Mouse (Mus musculus): Measurements from ENCODE around the gene Rgmb. TPM values are rescaled to one million over a fixed set of nuclear protein-coding genes. Genes with fewer than 3 reads are reported as not detected.
A peak's percentile ranks its signal among the peaks of the same experiment; 100 is the strongest.

Gene Rgmb
- total RNA-seq, 2 experiments from 2014 or later = 74.0 to 79.9 TPM

DNA sequence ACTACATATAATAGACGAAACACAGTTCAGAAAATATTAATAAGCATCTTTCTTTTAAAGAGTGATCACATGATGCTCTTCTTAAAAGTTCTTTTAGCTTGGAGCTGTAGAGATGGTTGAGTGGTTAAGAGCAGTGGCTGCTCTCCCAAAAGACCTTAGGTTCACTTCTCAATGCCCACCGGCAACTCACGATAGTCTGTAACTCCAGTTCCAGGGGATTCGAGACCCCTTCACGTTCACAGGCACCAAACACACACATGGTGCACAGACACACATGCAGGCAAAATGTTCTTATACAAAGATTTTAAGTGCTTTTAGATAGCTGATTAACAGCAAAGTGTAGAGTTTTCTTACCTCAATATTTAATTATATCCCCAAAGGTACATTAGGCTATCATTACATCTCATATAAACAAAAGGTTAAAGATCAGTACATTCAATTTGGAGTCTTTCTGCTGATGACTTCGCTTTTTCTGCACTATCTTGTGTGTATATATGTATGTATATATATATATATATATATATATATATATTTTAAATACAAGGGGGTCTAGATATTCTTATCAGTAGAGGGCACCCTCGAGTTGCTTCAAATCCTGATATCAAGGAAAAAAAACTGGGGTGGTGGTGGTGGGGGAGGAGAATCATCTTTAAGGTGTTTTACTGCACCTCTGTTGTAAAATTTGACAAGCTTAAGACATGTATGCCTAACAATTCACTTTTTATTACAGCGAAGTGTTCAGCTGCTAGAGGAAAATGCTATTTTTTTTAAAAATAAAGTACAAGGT lies 2.5 kb downstream of the Rgmb start:
- peak overlapping the region; percentile 66; the same call in 1 of the 2 replicates for H3K4me3 ChIP-seq
- H3K27ac ChIP-seq = peak overlapping the region; percentile 87
- peak; percentile 71 for TF ChIP-seq CTCF (conservative IDR thresholded peaks at IDR 0.05)
- DNase-seq (ENCODE audit: low spot score in 2 of 2) = no peak

DNA sequence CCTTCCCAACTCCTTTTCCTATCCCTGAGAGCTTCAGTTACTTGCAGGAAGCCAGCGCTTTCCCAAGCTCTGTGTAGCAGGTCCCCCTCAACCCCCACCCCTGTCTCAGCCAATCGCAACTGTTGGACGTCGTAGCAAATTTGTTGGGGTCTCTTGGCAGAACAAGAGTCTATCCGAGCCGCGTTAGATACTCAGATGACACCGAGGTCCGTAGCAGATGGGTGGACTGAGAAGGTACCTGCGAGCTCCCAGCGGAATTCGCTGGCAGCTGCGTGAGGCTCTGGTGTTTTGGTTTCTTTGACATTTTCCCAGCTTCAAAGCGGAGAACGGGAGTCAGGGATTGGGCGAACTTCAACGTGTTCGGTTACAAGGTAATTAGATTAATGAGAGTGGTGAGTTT lies 3.9 kb downstream of the Rgmb start:
- H3K27ac ChIP-seq = peak overlapping the region; percentile 84
- TF ChIP-seq CTCF (conservative IDR thresholded peaks at IDR 0.05) = no peak
- peak overlapping the region; percentile 97 for H3K4me3 ChIP-seq
- no peak for DNase-seq (ENCODE audit: low spot score in 2 of 2)

DNA sequence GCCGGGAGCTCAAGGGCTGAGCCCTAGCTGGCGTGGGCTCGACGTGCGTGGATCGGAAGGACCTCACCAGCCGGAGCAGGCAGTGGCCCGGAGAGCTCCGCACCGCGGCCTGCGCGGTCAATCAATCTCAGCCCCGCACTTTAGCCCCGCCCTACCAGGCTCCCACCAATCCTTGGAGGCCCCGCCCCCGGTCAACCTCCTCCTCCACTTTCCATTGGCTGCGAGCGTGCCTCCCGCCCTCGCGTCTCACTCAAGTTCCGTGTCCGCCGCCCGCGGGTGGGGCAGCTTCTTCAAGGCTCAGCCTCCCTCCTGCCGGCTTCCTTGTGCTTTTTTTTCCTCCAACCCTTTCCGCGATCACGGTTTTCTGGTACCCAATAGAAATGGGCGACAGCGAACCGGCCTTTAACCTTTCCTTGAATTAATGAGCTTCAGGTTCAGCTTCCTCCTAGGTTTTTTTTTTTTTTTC lies 4.4 kb downstream of the Rgmb start:
- Histone ChIP-seq H3K27ac (peak overlapping the region; percentile 94), H3K4me3 (peak overlapping the region; percentile 97)
- DNase-seq (ENCODE audit: low spot score in 2 of 2) = peak; percentile 99
- 0 out of 2 replicates have a peak, but pooled peaks have one; percentile 18 for TF ChIP-seq CTCF (conservative IDR thresholded peaks at IDR 0.05)

DNA sequence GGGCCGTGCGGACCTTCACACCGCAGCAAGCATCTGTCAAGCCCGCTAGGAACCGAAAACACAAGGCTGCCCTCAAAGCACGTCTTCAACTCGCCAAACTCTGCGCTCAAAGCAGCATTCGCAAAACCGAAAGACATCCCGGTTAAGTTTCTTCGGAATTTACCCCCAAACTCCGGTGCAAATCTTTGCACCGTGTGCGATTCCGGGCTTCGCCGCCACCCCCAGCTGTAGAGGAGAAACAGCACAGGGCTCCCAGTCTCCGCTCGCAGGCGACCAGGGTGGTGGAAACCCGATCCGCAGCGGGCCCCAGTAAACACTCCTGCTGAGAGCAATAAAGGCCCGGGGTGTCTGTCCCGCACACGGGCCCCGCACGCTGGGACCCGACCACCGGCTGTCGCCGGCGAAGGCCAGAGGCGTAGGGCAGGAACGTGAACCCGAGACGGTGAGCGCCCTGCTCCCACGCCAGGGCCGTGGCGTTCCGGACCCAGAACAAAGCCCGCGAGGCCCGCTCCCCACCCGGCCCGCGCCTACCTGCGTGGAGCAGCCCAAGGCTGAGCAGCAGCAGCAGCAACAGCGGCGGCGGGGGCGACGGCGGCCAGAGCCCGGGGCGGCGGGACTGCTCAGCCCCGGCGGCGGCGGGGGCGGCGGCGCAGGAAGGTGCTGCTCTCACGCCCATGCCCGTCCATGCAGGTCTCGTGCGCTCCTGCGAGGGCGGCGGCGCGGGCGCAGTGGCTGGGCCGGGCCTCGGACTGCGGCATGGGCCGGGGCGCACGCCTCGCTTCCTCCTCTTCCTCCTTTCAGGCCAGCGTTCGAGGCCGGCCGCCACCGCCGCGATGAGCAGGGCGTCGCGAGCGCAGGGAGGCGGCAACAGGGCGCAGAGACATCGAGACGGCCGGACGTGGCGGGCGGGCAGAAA lies 5.1 kb downstream of the Rgmb start:
- H3K4me3 ChIP-seq = peak overlapping the region; percentile 97
- H3K27ac ChIP-seq = peak overlapping the region; percentile 94
- DNase-seq (ENCODE audit: low spot score in 2 of 2) = peak in 1 of 2 experiments; percentile 51
- peak; percentile 37 for TF ChIP-seq CTCF (conservative IDR thresholded peaks at IDR 0.05)

DNA sequence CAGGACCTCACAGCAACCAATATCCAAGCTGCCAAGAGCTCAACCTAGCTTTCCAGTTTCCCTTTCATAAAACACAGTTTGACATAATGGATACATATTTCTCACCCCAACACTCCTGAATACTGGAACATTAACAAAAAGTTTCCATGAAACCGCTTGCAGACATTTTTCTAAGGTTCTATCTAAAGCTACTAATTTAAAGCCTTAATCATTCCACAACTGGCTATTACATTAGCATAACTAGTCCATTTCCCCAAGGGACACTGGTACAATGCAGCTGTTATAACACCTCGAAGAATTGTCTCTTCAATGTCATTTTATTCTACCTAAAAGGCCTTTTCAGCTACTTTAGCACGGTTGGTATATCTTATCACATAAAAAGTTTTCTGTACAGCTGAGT lies 6.0 kb downstream of the Rgmb start:
- H3K4me3 ChIP-seq = peak overlapping the region; percentile 97
- H3K27ac ChIP-seq = peak overlapping the region; percentile 94; the same call in 1 of the 2 replicates
- TF ChIP-seq CTCF (conservative IDR thresholded peaks at IDR 0.05) = no peak
- no peak for DNase-seq (ENCODE audit: low spot score in 2 of 2)

DNA sequence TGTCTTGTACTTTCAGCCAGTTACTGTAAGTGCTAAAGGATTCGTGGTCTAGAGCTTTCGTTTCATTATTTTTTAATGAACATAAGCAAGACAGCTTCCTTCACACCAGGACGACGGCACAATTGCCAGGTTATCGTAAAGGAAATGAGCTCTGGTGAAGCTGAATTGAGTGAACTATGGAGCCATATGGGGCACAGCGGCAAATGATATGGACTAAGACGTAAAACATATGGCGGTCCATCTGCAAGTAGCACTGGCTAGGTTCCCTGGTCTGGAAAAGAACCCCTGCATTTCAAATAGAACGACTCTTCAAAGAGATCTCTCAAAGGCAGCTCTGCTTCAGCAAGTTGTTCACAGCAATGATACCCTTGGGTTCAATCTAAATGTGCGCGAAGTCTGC lies 6.5 kb downstream of the Rgmb start:
- Histone ChIP-seq H3K27ac (peak overlapping the region; percentile 94; the same call in 1 of the 2 replicates), H3K4me3 (peak overlapping the region; percentile 97)
- no peak for TF ChIP-seq CTCF (conservative IDR thresholded peaks at IDR 0.05)
- no peak for DNase-seq (ENCODE audit: low spot score in 2 of 2)

DNA sequence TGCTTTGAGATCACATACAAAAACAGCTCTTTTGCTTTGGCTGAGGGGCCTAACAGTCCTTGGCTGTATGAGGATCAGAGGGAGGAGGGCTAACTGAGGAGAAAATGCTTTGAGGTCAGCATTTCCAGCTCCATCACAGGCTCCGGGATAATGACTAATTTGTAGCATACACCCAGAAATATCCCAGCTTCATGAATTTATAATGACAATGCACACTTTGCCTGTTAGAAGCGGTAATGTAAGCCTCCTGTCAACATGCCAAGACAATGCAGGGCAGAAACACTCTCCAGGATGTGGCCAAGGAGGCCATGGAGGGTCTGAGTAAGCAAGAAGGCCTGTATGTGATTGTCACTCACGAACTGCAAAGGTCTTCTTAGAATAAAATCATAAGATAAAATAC lies 7.0 kb downstream of the Rgmb start:
- peak overlapping the region; percentile 94; the same call in 1 of the 2 replicates for H3K27ac ChIP-seq
- H3K4me3 ChIP-seq = peak overlapping the region; percentile 97
- no peak for TF ChIP-seq CTCF (conservative IDR thresholded peaks at IDR 0.05)
- DNase-seq (ENCODE audit: low spot score in 2 of 2) = no peak

DNA sequence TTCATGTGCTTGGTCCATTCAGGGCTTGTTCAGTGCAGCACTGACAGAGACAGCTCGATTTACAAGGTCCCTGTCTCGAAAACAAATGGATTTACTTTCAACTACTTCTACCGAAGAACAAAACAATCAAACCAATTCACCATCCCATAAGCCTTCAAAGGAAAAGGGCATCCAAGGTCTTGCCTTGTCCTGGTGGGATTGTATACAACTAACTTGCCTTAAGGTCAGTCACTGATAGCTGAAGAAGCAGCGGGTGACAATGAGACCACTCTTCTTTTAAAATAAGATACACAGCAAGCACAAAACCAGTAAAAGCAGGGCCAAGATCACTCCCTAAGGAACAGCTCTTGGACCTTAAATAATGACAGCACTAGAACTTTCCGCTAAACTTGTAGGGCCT lies 7.6 kb downstream of the Rgmb start:
- no peak for DNase-seq (ENCODE audit: low spot score in 2 of 2)
- H3K4me3 ChIP-seq = peak overlapping the region; percentile 97; the same call in 1 of the 2 replicates
- peak overlapping the region; percentile 94; the same call in 1 of the 2 replicates for H3K27ac ChIP-seq
- no peak for TF ChIP-seq CTCF (conservative IDR thresholded peaks at IDR 0.05)

DNA sequence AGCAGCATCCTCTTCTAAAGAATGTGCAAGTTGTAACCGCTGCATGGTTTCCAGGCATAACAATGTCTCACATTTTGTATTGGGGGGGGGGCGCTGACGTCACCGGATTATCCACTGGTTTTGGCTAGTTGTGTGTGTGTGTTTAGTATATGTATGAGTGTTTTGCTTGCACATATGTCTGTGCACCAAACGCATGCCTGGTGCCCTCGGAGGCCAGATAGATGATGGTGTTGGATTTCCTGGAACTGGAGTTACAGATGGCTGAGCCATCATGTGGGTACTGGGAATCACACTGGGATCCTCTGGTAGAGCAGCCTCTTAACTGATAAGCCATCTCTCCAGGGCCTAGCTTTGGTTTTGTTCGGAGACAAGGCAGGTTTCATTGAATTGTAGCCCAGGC lies 8.5 kb downstream of the Rgmb start:
- no peak for TF ChIP-seq CTCF (conservative IDR thresholded peaks at IDR 0.05)
- no peak for DNase-seq (ENCODE audit: low spot score in 2 of 2)
- no peak overlapping the region for H3K27ac ChIP-seq
- H3K4me3 ChIP-seq = no peak overlapping the region

DNA sequence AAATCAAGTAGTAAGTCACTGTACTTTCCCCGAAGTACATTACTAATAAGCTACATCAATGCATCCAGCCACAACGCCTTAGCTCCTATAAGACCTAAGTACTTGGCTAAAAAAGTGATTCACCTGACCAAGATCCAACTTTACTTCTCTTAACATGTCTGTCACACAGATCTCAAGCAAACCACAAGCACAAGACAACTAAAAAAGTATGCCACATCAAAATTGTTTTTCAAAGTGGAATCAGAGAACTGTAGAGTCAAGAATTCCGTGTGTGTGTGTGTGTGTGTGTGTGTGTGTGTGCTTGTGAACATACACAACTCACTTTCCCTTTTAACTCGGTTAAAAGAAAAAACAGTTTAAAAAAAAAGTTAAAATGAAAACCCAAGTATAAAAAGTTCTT lies 9.1 kb downstream of the Rgmb start:
- TF ChIP-seq CTCF (conservative IDR thresholded peaks at IDR 0.05) = no peak
- Histone ChIP-seq H3K4me3 (no peak overlapping the region), H3K27ac (no peak overlapping the region)
- no peak for DNase-seq (ENCODE audit: low spot score in 2 of 2)

DNA sequence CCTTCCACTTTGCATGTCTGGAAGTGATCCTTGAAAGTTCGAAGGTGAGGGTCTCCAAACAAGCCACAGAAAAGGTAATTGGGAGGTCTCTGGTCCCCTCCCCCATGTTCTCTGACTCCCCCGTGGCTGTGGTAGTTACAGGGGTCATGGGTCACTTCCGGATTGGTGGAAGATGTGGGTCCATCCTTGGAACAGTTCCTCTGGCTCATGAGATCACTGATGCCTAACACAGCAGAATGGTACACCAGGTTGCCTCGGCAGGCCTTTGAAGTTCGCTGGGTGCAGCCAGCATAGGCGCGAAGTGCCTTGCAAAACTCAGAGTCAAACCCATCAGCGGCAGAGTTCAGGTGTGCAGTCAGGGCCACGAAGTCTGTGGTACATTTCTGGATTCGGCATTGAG lies 10.1 kb downstream of the Rgmb start:
- Histone ChIP-seq H3K4me3 (no peak overlapping the region), H3K27ac (no peak overlapping the region)
- no peak for DNase-seq (ENCODE audit: low spot score in 2 of 2)
- no peak for TF ChIP-seq CTCF (conservative IDR thresholded peaks at IDR 0.05)

DNA sequence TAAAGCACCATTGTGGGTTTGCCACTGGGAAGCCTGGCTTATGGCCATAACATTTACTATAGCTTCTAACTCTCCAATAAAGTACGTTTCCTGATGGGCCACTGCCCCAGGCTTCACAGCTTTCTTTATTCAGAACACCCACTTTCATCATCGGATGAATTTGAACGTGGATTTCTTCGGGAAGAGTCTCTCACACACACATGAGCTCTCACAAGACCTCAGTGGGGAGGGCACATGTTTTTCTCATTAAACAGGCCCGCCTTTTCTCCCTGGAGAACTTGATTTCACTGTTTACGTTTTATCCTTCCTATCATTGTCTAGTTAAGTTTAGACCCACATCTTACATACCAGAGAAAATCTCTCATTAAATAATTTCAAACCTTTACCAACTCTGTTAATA lies 10.7 kb downstream of the Rgmb start:
- no peak for DNase-seq (ENCODE audit: low spot score in 2 of 2)
- Histone ChIP-seq H3K4me3 (no peak overlapping the region), H3K27ac (no peak overlapping the region)
- no peak for TF ChIP-seq CTCF (conservative IDR thresholded peaks at IDR 0.05)

DNA sequence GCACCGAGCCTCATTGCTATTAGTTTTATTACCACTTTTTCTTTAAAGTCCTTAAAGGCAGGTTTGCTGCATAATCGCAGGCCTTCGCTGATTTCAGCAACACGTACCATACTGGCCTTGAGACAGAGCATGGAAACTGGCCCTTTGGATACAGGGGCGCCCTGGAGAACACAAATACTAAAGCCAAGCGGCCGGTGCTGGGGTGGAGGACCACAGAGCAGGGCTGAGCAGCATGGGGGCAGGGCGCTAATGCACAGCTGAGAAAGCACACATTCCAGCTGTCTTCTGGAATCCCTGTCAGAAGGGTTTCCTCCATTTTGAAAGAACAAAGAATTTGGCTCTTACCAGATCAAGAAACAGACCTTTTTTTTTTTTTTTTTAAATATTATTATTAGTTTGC lies 12.5 kb downstream of the Rgmb start:
- H3K4me3 ChIP-seq = no peak overlapping the region
- DNase-seq (ENCODE audit: low spot score in 2 of 2) = no peak
- H3K27ac ChIP-seq = no peak overlapping the region
- TF ChIP-seq CTCF (conservative IDR thresholded peaks at IDR 0.05) = no peak

Measured in layer of hippocampus, adult 2 months (tissue).